Mouse (Mus musculus): Measurements from ENCODE around the gene Rtn4rl1. TPM values are rescaled to one million over a fixed set of nuclear protein-coding genes. Genes with fewer than 3 reads are reported as not detected.
A peak's percentile ranks its signal among the peaks of the same experiment; 100 is the strongest.

Gene Rtn4rl1
- polyA plus RNA-seq, 1 experiment from 2014 or later: 1.2 TPM

DNA sequence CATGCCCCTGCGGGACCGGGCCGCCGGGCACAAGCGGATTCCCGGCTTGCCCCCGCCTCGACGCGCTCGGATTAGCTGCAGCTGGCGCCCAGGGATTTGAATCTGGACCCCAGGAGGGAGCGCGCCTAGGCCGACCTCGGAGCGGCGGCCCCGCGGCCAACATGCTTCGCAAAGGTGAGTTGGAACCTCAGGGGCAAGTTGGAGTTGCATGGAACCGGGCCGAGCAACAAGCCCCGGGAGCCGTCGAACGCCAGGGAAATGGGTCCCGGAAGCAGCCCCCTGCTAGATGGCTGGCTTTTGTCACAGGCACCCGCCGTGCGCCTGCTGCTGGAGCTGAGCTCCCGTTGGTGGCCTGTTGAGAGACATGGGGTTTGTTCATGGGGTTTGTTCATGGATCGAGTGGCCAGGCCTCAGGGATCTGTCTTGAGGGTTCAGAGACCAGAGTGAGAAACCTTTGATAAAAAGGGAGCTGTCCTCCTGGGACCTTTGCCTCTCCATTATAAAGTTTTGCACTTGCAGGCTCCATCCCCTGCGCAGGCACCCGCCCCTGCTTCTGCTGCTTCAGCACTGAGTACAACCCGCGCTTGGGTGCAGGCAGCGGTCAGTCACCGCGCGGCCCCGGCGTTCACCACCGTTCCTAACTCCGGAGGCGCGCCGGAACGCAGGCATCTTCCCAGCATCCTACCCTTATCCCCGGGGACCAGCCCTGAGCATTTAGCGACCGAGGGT is 702 bp downstream of the Rtn4rl1 start:
- H3K27me3 ChIP-seq (replicated peaks): peaks cover 85% of the 10 kb centered on the region
- H3K4me2 ChIP-seq: peak overlapping the region; percentile 75
- peaks cover 52% of the 10 kb centered on the region for H3K4me1 ChIP-seq
- H3K9me3 ChIP-seq (replicated peaks): no peaks in the 10 kb centered on the region
- H3K9ac ChIP-seq: peak overlapping the region; percentile 45; the same call in 1 of the 2 replicates
- ATAC-seq: no peak
- H3K27ac ChIP-seq: no peak overlapping the region
- H3K36me3 ChIP-seq: no peaks in the 10 kb centered on the region
- WGBS (ENCODE audit: insufficient replicate concordance): 1% methylated on average over 52 of the region's 52 CpGs
- H3K4me3 ChIP-seq: peak overlapping the region; percentile 60

GRCm38 (mm10) chr11:75194850-75195461 is 1.4 kb downstream of the Rtn4rl1 start:
- ATAC-seq: no peak
- no peaks in the 10 kb centered on the region for H3K36me3 ChIP-seq

DNA sequence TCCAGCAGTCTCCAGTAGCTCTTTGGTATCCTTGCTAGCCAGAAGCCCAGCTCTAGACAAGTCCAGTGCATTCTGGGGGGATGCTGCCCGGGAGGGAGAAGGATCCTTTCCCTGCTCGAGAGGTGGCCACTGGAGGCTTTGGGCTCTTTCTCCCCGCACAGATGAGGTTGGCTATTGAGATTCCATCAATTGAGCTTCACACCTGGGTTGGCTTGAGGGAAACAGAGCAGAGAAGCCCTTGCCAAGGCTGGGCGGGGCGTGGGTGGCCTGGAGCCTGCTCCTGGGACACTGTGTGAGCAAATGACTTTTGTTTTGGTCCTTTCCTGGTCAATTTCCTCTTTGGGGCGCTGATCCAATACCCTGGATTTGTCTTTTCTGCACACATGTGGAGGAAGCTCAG is 2.5 kb downstream of the Rtn4rl1 start:
- Histone ChIP-seq H3K4me1 (peaks cover 44% of the 10 kb centered on the region), H3K4me2 (no peak overlapping the region), H3K9ac (no peak overlapping the region), H3K36me3 (no peaks in the 10 kb centered on the region), H3K27ac (no peak overlapping the region), H3K9me3 (replicated peaks) (no peaks in the 10 kb centered on the region), H3K27me3 (replicated peaks) (peaks cover 100% of the 10 kb centered on the region), H3K4me3 (no peak overlapping the region)
- ATAC-seq: no peak
- WGBS (ENCODE audit: insufficient replicate concordance): 48% methylated on average over 6 of the region's 6 CpGs

More at GRCm38 (mm10) chr11:75194850-75195461, 1.4 kb downstream of the Rtn4rl1 start:
- Histone ChIP-seq H3K4me3 (peak overlapping the region; percentile 60), H3K4me2 (peak overlapping the region; percentile 75), H3K4me1 (peaks cover 47% of the 10 kb centered on the region), H3K9me3 (replicated peaks) (no peaks in the 10 kb centered on the region), H3K27me3 (replicated peaks) (peaks cover 91% of the 10 kb centered on the region), H3K9ac (no peak overlapping the region), H3K27ac (no peak overlapping the region)
- WGBS (ENCODE audit: insufficient replicate concordance): 3% methylated on average over 39 of the region's 39 CpGs

DNA sequence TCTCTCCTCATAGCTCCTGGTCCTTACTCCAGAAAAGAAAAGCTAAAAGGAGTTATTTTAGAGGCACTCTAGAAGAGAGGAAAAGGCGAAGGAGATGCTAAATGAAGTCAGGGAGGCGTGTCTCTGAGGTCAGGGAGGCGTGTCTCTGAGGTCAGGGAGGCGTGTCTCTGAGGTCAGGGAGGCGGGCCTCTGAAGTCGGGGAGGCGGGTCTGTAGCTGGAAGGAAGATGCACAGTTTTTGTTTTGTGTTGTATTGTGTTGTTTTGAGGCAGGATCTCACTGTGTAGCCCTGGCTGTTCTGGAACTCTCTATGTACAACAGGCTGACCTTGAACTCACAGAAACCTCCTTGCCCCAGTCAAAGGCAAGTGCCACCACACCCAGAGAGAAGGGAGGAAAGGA is 4.4 kb downstream of the Rtn4rl1 start:
- WGBS (ENCODE audit: insufficient replicate concordance): 19% methylated on average over 7 of the region's 7 CpGs
- no peak for ATAC-seq
- no peaks in the 10 kb centered on the region for H3K9me3 ChIP-seq (replicated peaks)
- no peak overlapping the region for H3K4me2 ChIP-seq
- H3K27ac ChIP-seq: no peak overlapping the region
- H3K4me3 ChIP-seq: no peak overlapping the region
- peaks cover 95% of the 10 kb centered on the region for H3K27me3 ChIP-seq (replicated peaks)
- no peaks in the 10 kb centered on the region for H3K36me3 ChIP-seq
- no peak overlapping the region for H3K9ac ChIP-seq
- H3K4me1 ChIP-seq: peaks cover 56% of the 10 kb centered on the region

DNA sequence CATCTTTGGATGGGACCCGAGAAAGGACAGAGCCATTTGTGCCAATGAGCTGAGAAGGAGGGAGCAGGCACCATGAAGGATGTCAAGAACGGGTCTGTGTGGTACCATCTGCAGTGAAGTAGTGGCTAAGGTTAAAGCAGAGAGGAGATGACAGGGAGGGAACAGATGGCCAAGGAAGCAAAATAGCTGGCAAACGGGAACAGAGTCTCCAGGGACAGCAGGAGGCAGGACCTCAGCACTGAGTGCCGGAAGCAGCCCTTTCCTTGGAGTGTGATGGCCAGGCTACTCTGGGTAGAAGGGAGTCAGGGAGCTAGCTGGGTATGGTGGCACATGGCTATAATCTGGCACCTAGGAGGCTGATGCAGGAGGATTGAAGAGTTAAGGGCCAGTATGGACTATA is 5.2 kb downstream of the Rtn4rl1 start:
- Histone ChIP-seq H3K9ac (no peak overlapping the region), H3K36me3 (no peaks in the 10 kb centered on the region), H3K27ac (no peak overlapping the region), H3K4me2 (no peak overlapping the region), H3K27me3 (replicated peaks) (peaks cover 95% of the 10 kb centered on the region), H3K4me3 (no peak overlapping the region), H3K4me1 (peaks cover 50% of the 10 kb centered on the region), H3K9me3 (replicated peaks) (no peaks in the 10 kb centered on the region)
- 69% methylated on average over 4 of the region's 4 CpGs for WGBS (ENCODE audit: insufficient replicate concordance)
- no peak for ATAC-seq

DNA sequence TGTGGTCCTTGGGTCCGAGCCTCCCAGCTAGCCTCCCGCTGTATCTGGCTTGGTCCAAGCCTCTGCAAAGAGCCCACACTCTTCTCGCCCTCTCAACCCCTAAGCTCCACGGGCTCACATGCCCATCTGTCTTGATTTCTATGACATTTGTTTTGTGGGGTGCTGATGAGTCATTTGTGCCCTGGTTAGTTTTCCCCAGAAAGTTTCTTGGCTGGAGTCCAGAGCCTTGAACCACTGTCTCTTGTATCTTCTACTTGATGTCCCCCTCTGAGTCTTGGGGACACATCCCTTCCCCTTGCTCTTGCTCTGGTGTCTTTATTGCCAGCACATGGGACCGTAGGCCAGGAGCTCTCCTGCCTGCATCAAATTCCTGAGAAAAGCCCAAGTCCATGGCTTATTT is 6.4 kb downstream of the Rtn4rl1 start:
- no peak overlapping the region for H3K4me3 ChIP-seq
- no peak overlapping the region for H3K9ac ChIP-seq
- ATAC-seq: no peak
- peaks cover 50% of the 10 kb centered on the region for H3K4me1 ChIP-seq
- no peak overlapping the region for H3K27ac ChIP-seq
- H3K9me3 ChIP-seq (replicated peaks): no peaks in the 10 kb centered on the region
- no peak overlapping the region for H3K4me2 ChIP-seq
- peaks cover 84% of the 10 kb centered on the region for H3K27me3 ChIP-seq (replicated peaks)
- H3K36me3 ChIP-seq: no peaks in the 10 kb centered on the region
- 67% methylated on average over 5 of the region's 5 CpGs for WGBS (ENCODE audit: insufficient replicate concordance)

DNA sequence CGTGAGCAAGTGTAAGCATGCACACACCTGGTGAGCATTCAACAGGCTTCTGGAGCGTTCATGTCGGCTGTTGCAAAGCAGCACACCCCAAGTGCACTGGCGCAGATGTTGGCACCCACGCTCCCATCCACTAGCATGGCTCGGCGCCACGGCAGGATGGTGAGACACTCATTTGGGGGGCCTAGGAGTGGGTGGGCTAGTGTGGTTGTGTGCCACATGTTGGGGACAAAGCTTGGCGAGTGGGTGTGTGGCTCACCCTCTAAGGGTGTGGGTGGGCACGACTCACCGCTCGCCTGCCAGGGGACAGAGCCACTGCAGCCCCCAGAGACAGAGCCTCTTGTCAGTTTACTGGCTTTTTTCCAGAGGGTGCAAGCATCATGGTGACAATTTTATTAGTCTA is 7.4 kb downstream of the Rtn4rl1 start:
- no peak overlapping the region for H3K27ac ChIP-seq
- H3K9ac ChIP-seq: no peak overlapping the region
- H3K4me3 ChIP-seq: no peak overlapping the region
- WGBS (ENCODE audit: insufficient replicate concordance): 82% methylated on average over 12 of the region's 12 CpGs
- no peaks in the 10 kb centered on the region for H3K36me3 ChIP-seq
- no peak overlapping the region for H3K4me2 ChIP-seq
- H3K4me1 ChIP-seq: peaks cover 53% of the 10 kb centered on the region
- no peak for ATAC-seq
- H3K9me3 ChIP-seq (replicated peaks): no peaks in the 10 kb centered on the region
- H3K27me3 ChIP-seq (replicated peaks): peaks cover 74% of the 10 kb centered on the region

GRCm38 (mm10) chr11:75201721-75202120 is 8.1 kb downstream of the Rtn4rl1 start:
- H3K27ac ChIP-seq: no peak overlapping the region
- H3K4me3 ChIP-seq: no peak overlapping the region
- no peak overlapping the region for H3K9ac ChIP-seq
- no peak for ATAC-seq
- H3K36me3 ChIP-seq: no peaks in the 10 kb centered on the region
- no peak overlapping the region for H3K4me2 ChIP-seq
- no peaks in the 10 kb centered on the region for H3K9me3 ChIP-seq (replicated peaks)
- peaks cover 66% of the 10 kb centered on the region for H3K27me3 ChIP-seq (replicated peaks)
- peaks cover 59% of the 10 kb centered on the region for H3K4me1 ChIP-seq
- WGBS (ENCODE audit: insufficient replicate concordance): 51% methylated on average over 8 of the region's 8 CpGs

DNA sequence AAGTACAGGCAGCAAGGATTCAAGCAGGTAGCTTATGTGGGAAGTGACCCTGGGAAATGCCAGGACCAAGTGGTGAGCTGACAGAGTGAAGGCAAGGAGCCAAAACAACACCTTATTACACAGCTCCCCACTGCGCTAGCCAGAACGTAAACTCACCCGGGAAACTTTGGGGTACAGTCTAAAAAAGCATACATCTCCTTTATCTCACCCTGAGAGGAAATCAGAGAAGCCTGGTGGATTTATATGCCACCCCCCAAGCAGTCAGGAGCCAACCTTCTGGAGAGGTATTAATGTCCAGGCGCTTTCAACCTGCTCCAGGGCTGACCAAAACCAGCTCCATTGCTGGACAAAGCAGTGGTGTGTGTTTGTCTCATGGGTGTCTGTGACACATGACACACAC is 10.3 kb downstream of the Rtn4rl1 start:
- Histone ChIP-seq H3K4me3 (no peak overlapping the region), H3K27me3 (replicated peaks) (peaks cover 44% of the 10 kb centered on the region), H3K4me2 (no peak overlapping the region), H3K36me3 (no peaks in the 10 kb centered on the region), H3K4me1 (peaks cover 67% of the 10 kb centered on the region), H3K27ac (no peak overlapping the region), H3K9ac (no peak overlapping the region), H3K9me3 (replicated peaks) (no peaks in the 10 kb centered on the region)
- ATAC-seq: no peak
- 85% methylated on average over 4 of the region's 4 CpGs for WGBS (ENCODE audit: insufficient replicate concordance)

DNA sequence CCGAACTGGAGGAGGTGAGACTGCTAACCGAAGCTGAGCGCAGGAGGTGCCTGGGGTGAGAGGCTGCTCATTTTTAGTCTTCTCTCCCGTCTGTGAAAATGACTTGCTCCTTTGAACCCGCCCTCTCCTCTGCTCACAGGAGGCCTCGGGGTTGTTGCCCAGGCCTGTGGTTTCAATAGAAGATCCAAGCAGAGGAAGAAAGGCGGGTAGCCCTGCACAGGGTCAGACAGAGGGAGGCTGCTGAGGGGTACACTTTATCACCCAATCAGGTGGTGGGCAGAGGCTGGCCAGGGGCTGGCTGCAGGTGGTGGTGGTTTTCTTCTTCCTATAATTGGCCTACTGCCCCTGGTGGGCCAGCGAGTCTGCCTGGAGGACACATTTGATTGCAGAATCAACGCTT is 10.9 kb downstream of the Rtn4rl1 start:
- no peak overlapping the region for H3K4me2 ChIP-seq
- H3K4me1 ChIP-seq: peaks cover 73% of the 10 kb centered on the region
- peaks cover 39% of the 10 kb centered on the region for H3K27me3 ChIP-seq (replicated peaks)
- WGBS (ENCODE audit: insufficient replicate concordance): 41% methylated on average over 9 of the region's 9 CpGs
- no peaks in the 10 kb centered on the region for H3K9me3 ChIP-seq (replicated peaks)
- no peak overlapping the region for H3K9ac ChIP-seq
- no peak overlapping the region for H3K4me3 ChIP-seq
- H3K36me3 ChIP-seq: no peaks in the 10 kb centered on the region
- no peak overlapping the region for H3K27ac ChIP-seq
- ATAC-seq: no peak

DNA sequence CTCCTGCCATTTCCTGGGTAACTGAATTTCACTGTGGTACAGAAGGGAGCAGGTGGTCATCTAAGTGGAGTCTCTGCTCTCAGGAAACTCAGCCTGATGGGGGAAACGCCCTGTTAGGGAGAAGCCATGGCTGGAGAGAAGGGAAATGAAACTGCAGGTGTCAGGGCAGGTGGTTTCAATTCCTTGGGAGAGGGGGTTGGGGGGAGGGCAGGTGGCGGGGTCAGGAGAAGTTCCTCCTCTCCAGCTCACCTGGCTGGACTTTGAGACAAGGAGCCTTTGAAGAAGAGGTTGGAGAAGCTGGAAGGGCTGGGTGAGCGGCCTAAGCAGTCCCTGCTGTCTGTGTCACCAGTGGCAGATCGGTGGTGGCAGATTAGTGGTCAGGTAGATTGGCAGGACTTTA is 12.8 kb downstream of the Rtn4rl1 start:
- Histone ChIP-seq H3K4me1 (peaks cover 82% of the 10 kb centered on the region), H3K4me3 (no peak overlapping the region), H3K4me2 (no peak overlapping the region), H3K27ac (no peak overlapping the region), H3K9ac (no peak overlapping the region), H3K9me3 (replicated peaks) (no peaks in the 10 kb centered on the region), H3K27me3 (replicated peaks) (peaks cover 21% of the 10 kb centered on the region), H3K36me3 (no peaks in the 10 kb centered on the region)
- no peak for ATAC-seq
- WGBS (ENCODE audit: insufficient replicate concordance): 70% methylated on average over 4 of the region's 4 CpGs

GRCm38 (mm10) chr11:75209363-75209762 is 15.8 kb downstream of the Rtn4rl1 start:
- peaks cover 88% of the 10 kb centered on the region for H3K4me1 ChIP-seq
- H3K4me2 ChIP-seq: peak overlapping the region; percentile 58
- H3K27me3 ChIP-seq (replicated peaks): peaks cover 12% of the 10 kb centered on the region
- 47% methylated on average over 4 of the region's 4 CpGs for WGBS (ENCODE audit: insufficient replicate concordance)
- H3K27ac ChIP-seq: peak overlapping the region; percentile 82
- no peaks in the 10 kb centered on the region for H3K9me3 ChIP-seq (replicated peaks)
- peak overlapping the region; percentile 51 for H3K9ac ChIP-seq
- H3K36me3 ChIP-seq: no peaks in the 10 kb centered on the region
- ATAC-seq: no peak
- no peak overlapping the region for H3K4me3 ChIP-seq
